Mouse (Mus musculus): ENCODE data around the gene Scd4. TPM values are rescaled to one million over a fixed set of nuclear protein-coding genes. Genes with fewer than 3 reads are reported as not detected.

Scd4 gene
- total RNA-seq (2014; fragmentation: Nextera tagmentation), result not detected in 2 replicates
- 0.22 TPM in 1 of 2 replicates, not detected in the other for total RNA-seq (2017)

DNA sequence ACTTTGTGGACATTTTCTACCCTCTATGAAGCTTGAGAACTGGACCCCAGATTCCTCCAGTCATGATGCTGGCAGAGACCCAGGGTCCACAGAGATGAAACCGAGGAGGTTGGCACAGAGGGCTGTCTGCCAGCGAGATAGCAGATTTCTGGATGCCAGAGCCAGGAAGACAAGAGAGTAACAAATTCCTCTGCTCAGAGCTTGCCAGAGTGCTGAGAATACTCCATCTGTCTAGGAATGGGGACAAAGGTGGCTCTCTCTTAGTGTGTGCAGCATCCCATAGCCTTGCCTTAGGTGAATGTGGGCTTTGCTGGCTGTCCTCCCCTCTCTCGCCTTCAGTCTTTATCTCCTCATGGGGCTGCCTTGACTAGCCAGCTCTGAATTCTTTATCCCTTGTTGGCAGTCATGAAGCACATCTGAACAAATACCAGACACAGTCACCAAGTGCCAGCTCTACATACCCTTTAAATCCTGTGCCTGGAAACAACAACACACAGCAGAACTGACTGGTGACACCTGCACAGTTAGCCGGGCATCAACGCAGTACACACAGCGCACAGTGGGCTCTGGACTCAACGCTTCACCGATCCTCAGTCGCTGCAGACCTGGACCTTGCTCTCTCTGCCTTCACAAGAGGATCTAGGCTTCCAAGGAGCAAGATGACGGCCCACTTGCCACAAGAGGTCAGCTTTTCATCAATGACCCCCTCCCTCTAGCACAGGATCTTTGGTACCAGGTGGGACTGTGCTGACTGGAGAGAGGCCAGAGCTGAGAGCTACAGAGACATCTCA is at the start of gene Scd4:
TSS of gene Scd4 (plus strand) at position 260 of the 791 bp plus-strand sequence.
- ATAC-seq (replicated peaks; ENCODE audit: poor library complexity, severe bottlenecking), result no peak

DNA sequence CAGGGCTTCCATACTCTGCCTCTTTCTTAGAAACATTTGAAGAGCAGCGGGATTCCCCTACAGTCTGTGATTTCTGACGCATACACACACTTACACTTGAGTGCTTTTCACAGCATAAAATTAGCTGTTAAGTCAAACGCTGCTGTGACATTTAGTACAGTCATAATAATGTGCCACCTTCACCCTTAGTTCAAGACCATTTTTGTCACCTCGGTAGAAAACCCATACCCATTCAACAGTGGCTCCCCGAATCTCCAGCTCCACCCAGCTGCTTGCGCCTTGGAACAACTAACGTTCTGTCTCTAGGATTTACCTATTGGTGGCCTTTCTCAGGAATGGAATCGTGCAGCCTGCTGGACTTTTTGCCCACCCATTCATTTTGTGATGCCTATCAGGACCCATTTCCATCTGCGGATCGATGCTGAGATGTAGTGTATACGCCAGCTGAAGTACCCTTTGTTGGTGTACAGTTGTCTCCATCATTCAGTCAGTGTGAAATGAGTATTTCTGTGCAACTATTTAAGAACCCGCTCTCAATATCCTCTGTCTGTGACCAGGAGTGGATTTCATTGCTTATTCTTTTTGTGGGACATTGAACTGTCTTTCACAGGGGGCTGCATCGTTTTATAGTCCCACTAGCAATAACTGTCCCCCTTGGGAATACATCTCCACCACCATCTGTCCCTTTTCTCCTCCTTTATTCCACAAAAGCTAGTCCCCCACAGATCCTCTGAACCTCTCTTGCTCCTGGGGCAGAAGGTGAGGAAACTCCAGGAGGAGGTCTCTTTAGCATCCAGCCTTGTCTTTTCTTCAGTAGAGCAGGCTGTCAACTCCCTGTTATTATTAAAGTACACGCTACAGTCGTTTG is 49.5 kb upstream of the Scd4 start:
- no peak for ATAC-seq (replicated peaks; ENCODE audit: poor library complexity, severe bottlenecking)

DNA sequence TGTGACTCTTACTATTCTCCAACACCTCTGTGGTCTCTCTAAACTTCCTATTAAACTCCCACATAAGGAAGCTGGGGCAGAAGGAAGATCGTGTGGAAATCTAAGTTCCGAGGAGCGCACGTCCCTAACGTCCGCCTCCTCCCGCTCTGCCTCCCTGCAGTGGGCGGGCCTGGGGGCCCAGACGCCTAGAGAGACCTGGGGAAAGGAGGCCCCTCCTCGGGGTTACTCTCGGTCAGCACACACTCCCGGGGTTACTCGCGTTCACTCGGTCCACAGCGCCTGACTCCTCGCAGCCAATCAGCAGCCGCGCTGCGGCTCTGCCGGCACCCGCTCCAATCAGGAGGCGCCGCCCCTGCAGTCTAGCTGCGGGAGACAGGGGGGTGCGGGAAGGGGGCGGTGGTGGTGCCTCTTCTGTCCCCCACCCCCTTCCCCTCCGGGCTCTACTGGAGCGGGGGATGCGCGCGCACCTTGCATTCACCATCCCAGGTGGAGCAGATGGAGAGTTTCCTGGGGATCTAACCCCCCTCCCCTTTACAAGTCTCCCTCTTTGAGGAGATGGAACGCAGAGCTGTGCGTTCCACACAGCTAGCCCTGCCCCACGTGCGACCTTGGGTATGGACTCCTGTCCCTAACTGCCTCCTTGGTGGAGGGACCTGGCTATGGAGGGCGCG is 48.7 kb upstream of the Scd4 start:
- ATAC-seq (replicated peaks; ENCODE audit: poor library complexity, severe bottlenecking), result peak; percentile 95

DNA sequence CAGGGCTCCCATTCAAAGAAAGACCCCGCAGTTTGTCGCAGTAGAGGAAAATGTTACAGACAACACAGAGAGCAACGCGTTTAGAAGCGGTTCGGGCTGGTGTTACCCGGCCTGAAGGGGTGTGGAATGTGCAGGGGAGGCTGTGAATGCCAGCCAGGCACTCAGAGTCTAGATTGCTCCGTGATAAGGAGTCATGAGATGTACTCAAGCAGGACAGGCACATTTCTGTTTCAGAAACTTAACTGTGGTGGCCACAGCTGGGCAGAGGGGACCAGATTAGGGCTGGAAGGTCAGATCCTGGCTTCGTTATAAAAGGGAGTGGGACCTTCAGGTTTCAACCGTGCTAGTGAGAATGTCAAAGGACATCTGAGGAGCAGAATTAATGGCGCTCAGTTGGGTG is 48.2 kb upstream of the Scd4 start:
- no peak for ATAC-seq (replicated peaks; ENCODE audit: poor library complexity, severe bottlenecking)

DNA sequence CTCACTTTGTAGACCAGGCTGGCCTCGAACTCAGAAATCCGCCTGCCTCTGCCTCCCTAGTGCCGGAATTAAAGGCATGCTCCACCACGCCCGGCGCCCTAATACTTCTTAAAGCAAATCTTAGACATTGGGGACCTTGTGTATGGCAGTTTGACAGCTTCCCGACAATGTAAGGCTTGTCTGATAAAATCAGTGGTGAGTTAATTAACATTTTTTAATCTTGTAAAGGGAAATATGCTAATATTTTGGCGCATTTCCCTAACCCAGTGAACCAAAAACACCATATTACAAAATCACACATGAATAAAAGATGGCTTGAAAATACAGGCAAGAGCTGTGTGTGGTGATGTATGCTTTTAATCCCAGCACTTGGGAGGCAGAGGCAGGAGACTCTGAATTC is 47.3 kb upstream of the Scd4 start:
- ATAC-seq (replicated peaks; ENCODE audit: poor library complexity, severe bottlenecking), result no peak

DNA sequence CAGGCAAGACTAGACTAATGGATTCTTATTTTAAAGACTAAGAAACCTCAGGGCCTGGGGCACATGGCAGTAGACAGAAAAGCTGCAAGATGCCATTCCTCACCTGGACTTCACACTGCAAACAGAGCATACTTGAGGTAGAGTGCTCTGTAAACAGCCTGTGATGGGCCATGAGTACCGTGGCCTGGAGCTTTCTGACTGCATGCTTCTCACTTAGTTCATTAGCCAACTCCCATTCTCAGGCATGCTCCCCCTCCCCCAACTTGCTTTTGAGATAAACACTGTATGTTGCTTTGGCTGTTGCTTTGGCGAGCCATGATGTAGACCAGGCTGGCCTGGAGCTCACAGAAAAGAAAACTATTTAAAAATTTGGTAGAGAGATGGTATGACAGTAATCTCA is 46.8 kb upstream of the Scd4 start:
- no peak for ATAC-seq (replicated peaks; ENCODE audit: poor library complexity, severe bottlenecking)

DNA sequence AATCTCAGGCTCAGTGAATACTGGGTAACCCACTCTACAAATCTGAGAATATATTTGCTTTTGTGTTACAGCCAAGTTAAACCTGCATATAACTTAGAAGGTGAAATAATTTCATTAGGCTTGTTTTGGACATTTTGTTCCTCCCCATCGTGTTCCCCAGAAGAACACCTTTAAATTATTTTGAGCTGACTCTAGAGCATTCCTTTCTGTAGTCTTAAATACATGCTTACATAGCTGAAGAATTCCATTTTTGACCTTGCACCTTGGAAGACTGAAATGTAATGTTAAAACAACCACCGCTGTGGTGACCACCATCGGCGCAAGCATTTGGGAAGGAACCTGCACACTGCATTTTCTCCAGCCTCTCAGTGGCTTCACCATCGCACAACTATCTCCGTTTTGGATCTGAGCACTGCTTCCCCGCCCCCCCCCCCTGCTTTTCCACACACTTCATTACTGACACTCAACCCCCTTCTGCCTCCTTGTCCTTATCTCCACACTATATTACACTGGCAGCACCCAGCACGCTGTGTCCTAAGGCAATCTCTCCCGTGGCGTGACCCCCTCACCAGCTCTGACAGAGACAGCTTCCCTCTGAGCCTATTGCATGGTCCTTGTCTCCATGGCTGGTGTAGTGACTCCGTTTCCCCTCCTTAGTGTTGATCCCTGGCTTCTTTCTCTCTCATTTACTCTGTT is 45.3 kb upstream of the Scd4 start:
- ATAC-seq (replicated peaks; ENCODE audit: poor library complexity, severe bottlenecking), result no peak

DNA sequence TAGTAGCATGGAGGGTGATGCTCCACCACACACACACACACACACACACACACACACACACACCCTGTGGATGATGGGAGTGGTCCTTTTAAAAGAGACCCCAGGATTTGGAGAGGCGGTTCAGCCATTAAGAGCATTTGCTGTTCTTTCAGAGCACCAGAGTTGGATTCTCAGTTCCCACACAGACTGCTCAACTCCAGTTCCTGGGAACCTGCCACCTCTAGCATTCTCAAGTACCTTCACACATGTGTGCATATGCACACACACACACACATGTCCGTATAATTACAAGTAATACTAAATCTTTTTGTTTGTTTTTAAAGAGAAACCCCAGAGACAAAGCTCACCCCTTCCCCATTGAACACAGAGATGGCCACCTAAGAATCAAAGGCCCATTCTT is 40.8 kb upstream of the Scd4 start:
- no peak for ATAC-seq (replicated peaks; ENCODE audit: poor library complexity, severe bottlenecking)

DNA sequence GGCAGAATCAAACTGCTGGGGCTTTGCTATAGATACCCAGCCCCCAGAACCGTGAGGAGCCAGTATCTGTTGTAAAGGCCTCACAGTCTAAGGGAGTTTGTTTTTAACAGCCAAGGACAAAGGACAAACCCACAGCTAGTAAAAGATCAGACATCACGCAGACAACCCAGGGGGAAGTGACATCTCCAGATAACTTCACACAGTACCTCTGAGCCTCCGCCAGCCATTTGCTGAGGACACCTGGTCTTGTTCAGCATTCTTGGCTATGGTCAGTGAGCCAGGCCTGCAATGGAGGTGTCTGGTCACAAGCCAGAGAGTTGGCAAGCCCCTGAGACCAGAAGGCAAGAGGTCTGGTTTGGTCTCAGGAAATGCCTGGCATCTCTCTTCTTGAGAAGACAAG is 40.4 kb upstream of the Scd4 start:
- no peak for ATAC-seq (replicated peaks; ENCODE audit: poor library complexity, severe bottlenecking)

DNA sequence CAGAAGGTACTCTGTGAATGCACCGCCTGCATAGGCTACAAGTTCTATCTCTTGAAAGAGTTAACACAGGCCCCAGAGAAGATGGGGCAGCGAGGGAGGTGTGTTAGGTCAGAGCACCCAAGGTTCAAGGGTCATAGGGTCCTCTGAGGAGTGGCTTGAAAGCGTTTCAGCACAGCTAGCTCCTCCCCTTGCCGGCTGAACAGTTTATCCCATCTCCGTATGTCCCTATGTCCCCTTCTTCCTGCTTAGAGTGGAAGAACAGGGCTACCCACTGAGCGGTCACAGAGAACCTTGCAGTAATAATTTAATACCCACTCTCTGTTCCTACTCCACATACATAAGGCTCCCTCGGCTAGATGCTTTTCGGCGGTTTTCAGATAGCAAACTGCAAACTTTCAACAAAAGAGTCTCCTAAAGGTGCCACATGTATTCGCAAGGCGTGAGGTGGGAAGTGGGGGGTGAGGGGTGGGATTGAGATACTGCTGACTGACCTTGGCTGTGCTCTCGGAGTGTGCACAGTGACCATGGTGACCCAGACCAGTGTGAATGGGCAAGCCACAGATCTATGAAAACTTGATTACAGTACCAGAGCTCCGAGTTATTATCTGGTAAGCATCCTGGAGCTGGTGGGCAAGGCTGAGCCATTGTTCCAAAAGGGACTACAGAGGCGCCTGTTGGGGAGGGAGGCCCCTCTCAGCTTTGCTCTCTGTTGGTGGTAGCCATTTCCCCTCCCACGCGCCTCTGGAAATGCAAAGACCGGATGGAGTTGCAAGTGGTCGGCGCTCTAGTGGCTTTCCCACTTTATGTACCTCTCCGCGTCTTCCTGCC is 39.7 kb upstream of the Scd4 start, which contains the start of gene Scd2:
TSS of gene Scd2 (plus strand) at position 734 of the 828 bp plus-strand sequence.
- ATAC-seq (replicated peaks; ENCODE audit: poor library complexity, severe bottlenecking), result peak; percentile 16

DNA sequence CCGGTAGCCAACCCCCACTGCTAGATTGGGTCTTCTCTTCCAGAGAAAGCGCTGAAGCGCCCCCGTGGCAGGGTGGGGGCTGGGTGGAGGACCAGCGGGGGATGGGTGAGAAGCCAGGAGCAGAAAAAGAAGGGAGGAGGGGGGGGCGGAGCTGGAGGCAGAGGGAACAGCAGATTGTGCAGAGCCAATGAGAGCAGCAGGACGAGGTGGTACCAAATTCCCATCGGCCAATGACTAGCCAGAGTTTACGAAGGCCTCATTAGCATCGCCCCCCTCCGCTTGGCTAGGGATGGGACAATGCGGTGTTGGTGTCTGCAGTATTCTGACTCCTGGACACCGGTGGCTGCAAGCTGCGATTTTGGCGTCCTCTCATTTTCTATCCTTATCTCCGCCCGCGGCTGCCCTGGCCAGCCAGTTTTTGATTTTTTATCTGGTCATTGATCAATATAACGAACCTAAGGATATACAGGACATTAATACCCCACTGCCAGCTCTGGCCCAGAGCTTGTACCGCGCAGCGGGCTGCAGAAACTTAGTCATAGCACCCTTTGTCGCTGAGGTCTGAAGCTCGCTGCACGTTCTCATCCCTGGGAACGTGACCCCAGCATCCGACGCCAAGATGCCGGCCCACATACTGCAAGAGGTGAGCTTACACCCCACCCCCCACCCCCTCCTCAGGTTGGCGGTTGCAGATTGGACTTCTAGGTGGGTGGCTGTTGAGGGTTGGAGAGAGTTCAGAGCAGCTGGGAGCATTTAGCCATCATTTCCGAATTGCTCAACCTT is 38.9 kb upstream of the Scd4 start:
- peak; percentile 72 for ATAC-seq (replicated peaks; ENCODE audit: poor library complexity, severe bottlenecking)

DNA sequence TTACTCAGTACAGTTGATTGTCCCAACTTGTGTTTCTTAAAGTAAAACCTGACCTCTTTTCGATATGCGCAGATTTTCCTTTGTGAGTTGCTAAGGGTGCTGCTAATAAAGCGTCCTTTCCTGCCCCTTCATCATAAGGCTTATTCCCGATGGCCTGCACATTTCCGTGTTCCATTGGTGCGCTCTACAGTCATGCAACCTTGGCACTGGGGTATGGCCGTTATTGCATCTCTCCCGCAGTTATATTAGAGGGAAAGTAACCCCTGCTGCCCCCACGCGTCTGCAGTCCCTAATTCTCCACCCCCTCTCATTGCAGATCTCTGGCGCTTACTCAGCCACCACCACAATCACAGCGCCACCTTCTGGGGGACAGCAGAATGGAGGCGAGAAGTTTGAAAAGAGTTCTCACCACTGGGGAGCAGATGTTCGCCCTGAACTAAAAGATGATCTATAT is 38.3 kb upstream of the Scd4 start:
- ATAC-seq (replicated peaks; ENCODE audit: poor library complexity, severe bottlenecking), result peak; percentile 66

DNA sequence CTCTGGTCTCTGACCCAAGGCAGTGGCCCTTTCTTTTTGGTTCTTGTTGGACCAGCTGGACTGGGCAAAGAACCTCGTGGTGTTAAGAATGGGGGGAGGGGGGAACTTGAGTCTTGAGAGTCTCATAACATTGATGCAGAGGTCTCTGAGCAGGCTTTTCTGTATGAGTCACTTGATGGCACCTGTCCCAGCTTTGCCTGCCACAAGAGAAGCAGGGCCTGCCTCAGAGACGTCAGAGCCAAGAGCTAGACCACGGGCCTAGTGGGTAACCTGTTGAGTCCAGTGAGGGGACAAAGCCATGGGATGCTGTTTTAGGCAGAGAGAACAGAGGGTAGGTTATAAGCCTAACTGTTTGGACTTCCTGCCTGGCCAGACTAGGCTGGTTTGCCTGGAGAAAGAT is 37.6 kb upstream of the Scd4 start:
- no peak for ATAC-seq (replicated peaks; ENCODE audit: poor library complexity, severe bottlenecking)

DNA sequence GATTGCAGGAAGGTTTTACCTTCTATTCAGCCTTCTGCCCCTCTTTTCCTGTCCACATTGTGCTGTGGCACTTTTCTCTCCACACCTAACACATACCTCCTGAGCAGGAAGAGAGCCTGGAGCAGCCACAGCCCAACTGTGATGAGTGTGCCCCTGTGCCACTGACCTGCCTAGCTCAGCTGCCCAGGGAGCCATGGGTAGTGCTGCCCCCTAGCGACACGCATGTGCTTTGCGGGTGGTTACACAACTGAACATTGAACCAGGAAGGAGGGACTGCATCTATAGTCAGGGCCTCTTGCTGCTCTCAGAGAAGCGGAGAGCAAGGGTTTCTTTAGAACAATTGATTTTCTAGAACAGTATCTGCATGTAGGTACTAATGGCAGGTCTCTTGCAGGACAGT is 37.2 kb upstream of the Scd4 start:
- ATAC-seq (replicated peaks; ENCODE audit: poor library complexity, severe bottlenecking), result peak; percentile 51

DNA sequence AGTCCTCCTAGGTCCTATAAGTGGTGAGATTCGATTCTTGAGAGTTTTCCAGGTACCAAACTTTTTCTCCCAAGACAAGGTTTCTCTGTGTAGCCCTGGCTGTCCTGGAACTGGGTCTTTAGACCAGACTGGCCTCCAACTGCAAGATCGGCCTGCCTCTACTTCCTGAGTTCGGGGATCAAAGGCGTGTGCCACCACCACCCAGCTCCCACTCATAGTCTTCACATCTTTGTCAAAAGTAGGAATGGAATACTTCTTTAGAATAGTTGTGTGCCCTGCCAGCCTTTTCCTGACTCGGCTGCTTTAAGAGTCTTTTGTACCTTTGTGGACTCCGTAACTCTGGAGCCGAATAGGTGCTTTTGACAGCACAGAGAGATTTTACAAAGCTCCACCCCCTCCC is 36.7 kb upstream of the Scd4 start:
- no peak for ATAC-seq (replicated peaks; ENCODE audit: poor library complexity, severe bottlenecking)

DNA sequence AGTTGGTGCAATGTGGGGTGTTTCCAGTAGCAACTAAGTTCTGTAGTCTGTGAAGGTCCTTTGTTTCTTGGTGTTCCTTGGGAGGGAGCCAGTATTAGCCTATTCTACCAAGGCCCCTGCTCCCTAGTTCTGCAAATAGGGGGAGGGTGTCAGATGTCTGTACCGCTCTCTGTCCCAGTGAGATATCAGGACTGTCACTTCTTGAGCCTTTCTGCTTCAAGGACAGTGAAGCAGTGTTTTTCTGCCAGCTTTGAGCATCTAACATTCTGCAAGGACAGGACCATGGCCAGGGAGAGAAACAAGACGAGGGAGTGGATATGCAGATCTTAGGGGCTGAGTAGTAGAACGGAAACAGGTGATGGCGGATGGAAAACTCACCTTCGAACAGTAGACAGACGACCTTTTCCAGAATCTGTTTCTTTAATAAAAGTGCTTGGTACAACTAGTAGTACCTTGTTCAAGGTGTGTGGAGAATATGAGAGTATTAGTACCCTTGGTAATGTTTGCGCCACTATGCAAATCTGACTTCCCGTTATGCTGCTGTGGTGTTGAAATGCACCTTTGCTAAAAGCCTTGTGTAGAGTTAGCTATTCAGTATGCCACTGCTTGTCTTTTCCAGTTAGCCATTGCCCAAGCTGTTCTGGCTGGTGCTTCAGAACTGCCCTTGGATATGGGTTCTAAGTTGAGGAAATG is 35.7 kb upstream of the Scd4 start:
- peak; percentile 18; the same call in 1 of the 2 replicates for ATAC-seq (replicated peaks; ENCODE audit: poor library complexity, severe bottlenecking)

DNA sequence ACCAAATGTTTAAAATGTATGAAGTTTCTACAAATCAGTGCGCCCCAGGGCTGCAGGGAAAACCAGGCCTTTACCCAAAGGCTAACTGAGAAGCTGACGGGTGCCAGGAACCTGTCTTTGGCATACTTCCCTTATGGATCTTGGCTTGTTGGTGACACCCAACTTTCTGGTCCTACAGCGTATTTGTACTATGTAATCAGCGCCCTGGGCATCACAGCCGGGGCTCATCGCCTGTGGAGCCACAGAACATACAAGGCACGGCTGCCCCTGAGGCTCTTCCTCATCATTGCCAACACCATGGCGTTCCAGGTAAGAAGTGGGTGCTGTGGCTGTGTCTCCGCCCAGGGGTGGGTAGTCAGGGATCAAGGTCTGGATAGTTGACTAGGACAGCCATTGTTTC is 35.0 kb upstream of the Scd4 start:
- ATAC-seq (replicated peaks; ENCODE audit: poor library complexity, severe bottlenecking), result no peak

DNA sequence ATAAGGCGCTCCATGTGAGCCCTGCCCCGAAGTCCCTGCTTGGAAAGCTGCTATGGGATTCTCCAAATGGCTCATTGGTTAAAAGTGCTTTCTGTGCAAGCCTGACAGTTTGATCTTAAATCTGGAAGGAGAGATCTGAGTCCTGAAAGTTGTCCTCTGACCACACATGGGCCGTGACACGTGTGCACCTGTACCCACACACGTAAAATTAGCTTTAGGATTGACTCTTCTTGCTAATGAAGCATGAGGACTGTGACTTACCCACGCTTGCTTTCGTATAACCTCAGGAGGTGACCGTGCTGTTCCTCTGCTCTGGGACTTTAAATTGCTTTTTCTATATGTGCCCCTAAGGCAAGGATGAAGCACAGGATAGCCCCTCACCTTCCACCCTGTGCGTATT is 33.8 kb upstream of the Scd4 start:
- no peak for ATAC-seq (replicated peaks; ENCODE audit: poor library complexity, severe bottlenecking)
